Mouse (Mus musculus) limb, embryonic 11.5 days (tissue): ENCODE results near the gene Thsd7b. TPM values are rescaled to one million over a fixed set of nuclear protein-coding genes. Genes with fewer than 3 reads are reported as not detected.

Experiments used
- ATAC-seq: fragments of 200-750 bp; cut with Nextera tagmentation; 2 replicates; pipeline ENCODE4 v1.8.0; 2017; ENCODE audit warnings: low read depth; ENCODE audit not compliant: insufficient number of reproducible peaks, low FRiP score, low TSS enrichment
- DNase-seq: peaks from one replicate; pipeline ENCODE4 v3.0.0-alpha.2; 2015; ENCODE audit warnings: low spot score
- H3K27ac ChIP-seq: fragments of 300-500 bp; sonication (generic); replicated peaks from 2 replicates; pipeline ENCODE4 v1.5.1; 2014; ENCODE audit warnings: low read depth, mild to moderate bottlenecking, low read length
- H3K27me3 ChIP-seq: fragments of 300-500 bp; sonication (generic); 2 replicates; pipeline ENCODE4 v1.6.1; 2014; ENCODE audit warnings: mild to moderate bottlenecking, low read length, mixed read lengths; ENCODE audit not compliant: control insufficient read depth, insufficient read depth
- H3K36me3 ChIP-seq: fragments of 300-500 bp; sonication (generic); 2 replicates; pipeline ENCODE4 v1.6.1; 2014; ENCODE audit warnings: mild to moderate bottlenecking, low read length, moderate library complexity, mixed read lengths; ENCODE audit not compliant: control insufficient read depth, insufficient read depth
- H3K4me1 ChIP-seq: fragments of 300-500 bp; sonication (generic); 2 replicates; pipeline ENCODE4 v1.6.1; 2014; ENCODE audit warnings: low read length, mixed read lengths; ENCODE audit not compliant: control insufficient read depth, insufficient read depth
- H3K4me2 ChIP-seq: fragments of 300-500 bp; sonication (generic); 2 replicates; pipeline ENCODE4 v1.6.1; 2014; ENCODE audit warnings: low read depth, mild to moderate bottlenecking, moderate library complexity; ENCODE audit not compliant: severe bottlenecking
- H3K4me3 ChIP-seq: fragments of 300-500 bp; sonication (generic); 2 replicates; pipeline ENCODE4 v1.5.1; 2014; ENCODE audit warnings: low read depth, low read length
- H3K9ac ChIP-seq: fragments of 300-500 bp; sonication (generic); 2 replicates; pipeline ENCODE4 v1.6.1; 2014; ENCODE audit warnings: mild to moderate bottlenecking, low read length
- H3K9me3 ChIP-seq: fragments of 300-500 bp; sonication (generic); 2 replicates; pipeline ENCODE4 v1.6.1; 2016; ENCODE audit warnings: low read length; ENCODE audit not compliant: control insufficient read depth
- WGBS: fragments of 180-500 bp; shearing (Covaris S2); extraction: QIAGEN DNeasy Blood & Tissue Kit; methylation state at CpG from one replicate; pipeline ENCODE4 v1.1.7; 2014; 5-methylcytosine and 5-hydroxymethylcytosine counted together
- polyA plus RNA-seq: library from polyadenylated mRNA; unstranded; fragments of >200 nt; fragmentation: Nextera tagmentation; extraction: Ambion mirVana; gene quantifications from 2 replicates; pipeline ENCODE4 v1.2.1, GENCODE M21; 2014

Gene Thsd7b
- polyA plus RNA-seq, 1 experiment from 2014 or later = 0.40 TPM

GRCm38 (mm10) chr1:129843416-129843815 is 570.3 kb downstream of the Thsd7b start:
- Histone ChIP-seq H3K36me3 (no peaks in the 10 kb centered on the region), H3K4me2 (no peak overlapping the region), H3K27ac (no peak overlapping the region), H3K9me3 (no peaks in the 10 kb centered on the region), H3K27me3 (no peaks in the 10 kb centered on the region), H3K4me3 (no peak overlapping the region), H3K4me1 (no peaks in the 10 kb centered on the region), H3K9ac (no peak overlapping the region)
- 59% methylated on average over 2 of the region's 2 CpGs for WGBS
- ATAC-seq = no peak
- DNase-seq = no peak

DNA sequence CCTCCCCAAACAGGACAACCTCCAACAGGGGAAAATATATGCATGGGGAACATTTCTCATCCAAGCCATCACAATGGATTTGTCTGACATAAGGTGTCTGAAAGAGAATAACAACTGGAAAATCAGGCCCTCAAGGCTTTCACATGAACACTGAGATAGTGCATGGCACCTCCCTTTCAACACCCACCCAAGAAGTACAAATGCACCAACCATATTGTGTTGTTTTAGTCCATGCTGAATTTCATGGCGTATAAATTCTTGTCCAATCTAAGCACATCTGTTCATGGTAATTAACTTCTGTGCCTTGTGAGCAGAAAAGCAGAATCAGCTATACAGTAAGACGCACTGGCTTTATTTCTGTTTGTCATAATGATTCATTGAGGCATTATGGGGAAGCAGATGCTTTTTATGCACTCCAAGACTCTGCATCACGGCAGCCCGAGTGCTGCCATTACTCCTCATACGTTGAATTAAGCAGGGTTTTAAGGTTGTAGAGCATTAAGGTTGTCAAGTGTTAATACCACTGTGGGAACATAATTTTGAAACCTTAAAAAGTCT is 577.0 kb downstream of the Thsd7b start:
- no peak overlapping the region for H3K27ac ChIP-seq
- no peak for ATAC-seq
- no peak overlapping the region for H3K4me2 ChIP-seq
- WGBS = 72% methylated on average over 5 of the region's 5 CpGs
- no peaks in the 10 kb centered on the region for H3K27me3 ChIP-seq
- H3K9ac ChIP-seq = no peak overlapping the region
- DNase-seq = no peak
- no peaks in the 10 kb centered on the region for H3K9me3 ChIP-seq
- H3K36me3 ChIP-seq = no peaks in the 10 kb centered on the region
- no peak overlapping the region for H3K4me3 ChIP-seq
- no peaks in the 10 kb centered on the region for H3K4me1 ChIP-seq

GRCm38 (mm10) chr1:129867714-129868113 is 594.6 kb downstream of the Thsd7b start:
- Histone ChIP-seq H3K9me3 (no peaks in the 10 kb centered on the region), H3K27ac (no peak overlapping the region), H3K4me3 (no peak overlapping the region), H3K27me3 (no peaks in the 10 kb centered on the region), H3K9ac (no peak overlapping the region), H3K4me2 (no peak overlapping the region), H3K4me1 (no peaks in the 10 kb centered on the region), H3K36me3 (no peaks in the 10 kb centered on the region)
- DNase-seq (no peak), ATAC-seq (no peak)
- 80% methylated on average over 6 of the region's 6 CpGs for WGBS

GRCm38 (mm10) chr1:129874355-129874754 is 601.3 kb downstream of the Thsd7b start:
- no peaks in the 10 kb centered on the region for H3K36me3 ChIP-seq
- no peak overlapping the region for H3K4me3 ChIP-seq
- no peaks in the 10 kb centered on the region for H3K27me3 ChIP-seq
- DNase-seq (no peak), ATAC-seq (no peak)
- H3K27ac ChIP-seq = no peak overlapping the region
- H3K4me1 ChIP-seq = no peaks in the 10 kb centered on the region
- no peak overlapping the region for H3K9ac ChIP-seq
- no peak overlapping the region for H3K4me2 ChIP-seq
- no peaks in the 10 kb centered on the region for H3K9me3 ChIP-seq
- 78% methylated on average over 4 of the region's 4 CpGs for WGBS

DNA sequence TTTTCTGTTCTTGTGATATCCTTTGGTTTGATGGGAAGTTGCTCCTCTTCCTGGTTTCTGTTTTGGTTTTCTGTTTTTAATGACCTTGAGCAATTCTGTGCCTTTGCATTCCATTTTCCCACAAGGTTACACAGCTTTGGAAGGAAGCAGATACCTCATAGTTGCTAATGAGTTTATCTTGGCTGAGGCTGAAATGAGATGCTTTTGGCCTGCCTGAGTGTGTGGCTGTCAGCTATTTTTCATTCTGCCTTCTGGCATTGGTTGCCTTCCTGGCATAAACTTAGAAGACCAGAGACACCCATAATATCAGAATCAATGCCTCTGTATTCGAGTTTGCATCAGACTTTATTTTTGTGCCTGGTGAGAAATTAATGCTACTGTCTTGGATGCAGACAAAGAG is 614.8 kb downstream of the Thsd7b start:
- no peak for DNase-seq

DNA sequence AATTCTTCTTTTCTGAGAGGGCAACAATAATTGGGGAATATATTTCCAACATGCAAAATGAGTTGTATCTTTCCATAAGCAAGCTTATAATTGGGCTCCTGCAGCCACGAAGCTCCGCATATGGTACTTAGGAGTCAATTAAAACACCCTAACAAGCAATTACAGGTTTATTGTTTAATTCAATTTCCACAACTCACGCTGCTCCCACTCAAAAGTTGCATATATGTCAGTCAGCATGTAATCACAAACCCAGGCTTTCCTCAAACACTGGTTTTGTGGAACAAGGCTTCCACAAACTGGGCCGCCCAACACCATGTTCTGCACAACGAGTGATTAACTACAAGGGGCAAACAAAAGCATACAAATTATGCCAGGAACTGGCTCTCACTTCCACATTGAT is 625.0 kb downstream of the Thsd7b start:
- H3K9me3 ChIP-seq = no peaks in the 10 kb centered on the region
- no peaks in the 10 kb centered on the region for H3K36me3 ChIP-seq
- no peak overlapping the region for H3K4me2 ChIP-seq
- H3K4me3 ChIP-seq = no peak overlapping the region
- 67% methylated on average over 5 of the region's 5 CpGs for WGBS
- no peak overlapping the region for H3K27ac ChIP-seq
- H3K4me1 ChIP-seq = no peaks in the 10 kb centered on the region
- no peak for ATAC-seq
- H3K27me3 ChIP-seq = no peaks in the 10 kb centered on the region
- DNase-seq = no peak
- H3K9ac ChIP-seq = no peak overlapping the region

More for the DNA sequence above, 614.8 kb downstream of the Thsd7b start:
- no peak overlapping the region for H3K9ac ChIP-seq
- no peak overlapping the region for H3K4me3 ChIP-seq
- H3K9me3 ChIP-seq = no peaks in the 10 kb centered on the region
- WGBS = 48% methylated on average over 1 of the region's 1 CpGs
- no peak overlapping the region for H3K4me2 ChIP-seq
- H3K27ac ChIP-seq = no peak overlapping the region
- H3K27me3 ChIP-seq = no peaks in the 10 kb centered on the region
- no peak for ATAC-seq
- no peaks in the 10 kb centered on the region for H3K4me1 ChIP-seq
- no peaks in the 10 kb centered on the region for H3K36me3 ChIP-seq

DNA sequence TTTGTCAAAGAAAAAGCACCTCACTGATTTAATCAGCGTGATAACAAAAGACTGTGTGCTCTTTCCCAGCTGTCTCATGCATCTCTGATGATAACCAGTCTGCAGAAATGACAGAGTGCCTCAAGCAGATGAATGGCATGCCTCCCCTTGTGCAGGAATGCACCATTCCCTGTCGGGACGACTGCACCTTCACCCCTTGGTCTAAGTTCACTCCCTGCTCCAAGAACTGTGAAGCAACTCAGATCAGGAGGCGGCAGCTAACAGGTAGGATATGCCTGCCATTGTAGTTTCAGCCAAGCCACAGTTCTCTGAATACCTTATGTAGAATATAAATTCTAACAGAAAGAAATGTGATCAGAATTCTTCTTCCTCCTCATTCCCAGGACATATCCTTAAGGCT is 642.4 kb downstream of the Thsd7b start:
- no peaks in the 10 kb centered on the region for H3K9me3 ChIP-seq
- no peaks in the 10 kb centered on the region for H3K36me3 ChIP-seq
- H3K27ac ChIP-seq = no peak overlapping the region
- DNase-seq (no peak), ATAC-seq (no peak)
- H3K4me1 ChIP-seq = no peaks in the 10 kb centered on the region
- WGBS = 49% methylated on average over 4 of the region's 4 CpGs
- H3K27me3 ChIP-seq = no peaks in the 10 kb centered on the region
- H3K4me3 ChIP-seq = no peak overlapping the region
- no peak overlapping the region for H3K4me2 ChIP-seq
- no peak overlapping the region for H3K9ac ChIP-seq

GRCm38 (mm10) chr1:129917568-129917967 is 644.5 kb downstream of the Thsd7b start:
- no peaks in the 10 kb centered on the region for H3K36me3 ChIP-seq
- DNase-seq = no peak
- H3K4me3 ChIP-seq = no peak overlapping the region
- no peak overlapping the region for H3K27ac ChIP-seq
- WGBS = 93% methylated on average over 1 of the region's 1 CpGs
- ATAC-seq = no peak
- H3K9me3 ChIP-seq = no peaks in the 10 kb centered on the region
- H3K4me2 ChIP-seq = no peak overlapping the region
- H3K4me1 ChIP-seq = no peaks in the 10 kb centered on the region
- H3K27me3 ChIP-seq = no peaks in the 10 kb centered on the region
- no peak overlapping the region for H3K9ac ChIP-seq

GRCm38 (mm10) chr1:129919385-129919784 is 646.3 kb downstream of the Thsd7b start:
- DNase-seq = peak; percentile 33
- no peak overlapping the region for H3K27ac ChIP-seq
- H3K36me3 ChIP-seq = no peaks in the 10 kb centered on the region
- H3K9ac ChIP-seq = no peak overlapping the region
- H3K4me3 ChIP-seq = no peak overlapping the region
- H3K4me1 ChIP-seq = no peaks in the 10 kb centered on the region
- ATAC-seq = no peak
- 79% methylated on average over 1 of the region's 1 CpGs for WGBS
- H3K9me3 ChIP-seq = no peaks in the 10 kb centered on the region
- H3K27me3 ChIP-seq = no peaks in the 10 kb centered on the region
- no peak overlapping the region for H3K4me2 ChIP-seq
